Mouse (Mus musculus): Measurements from ENCODE around the gene Cnnm2.
"Not testable (repeated sequence)": the region's sequence is repeated elsewhere in the genome, so short reads cannot be mapped to it uniquely, and the experiment has no call there.

Cnnm2 gene

DNA sequence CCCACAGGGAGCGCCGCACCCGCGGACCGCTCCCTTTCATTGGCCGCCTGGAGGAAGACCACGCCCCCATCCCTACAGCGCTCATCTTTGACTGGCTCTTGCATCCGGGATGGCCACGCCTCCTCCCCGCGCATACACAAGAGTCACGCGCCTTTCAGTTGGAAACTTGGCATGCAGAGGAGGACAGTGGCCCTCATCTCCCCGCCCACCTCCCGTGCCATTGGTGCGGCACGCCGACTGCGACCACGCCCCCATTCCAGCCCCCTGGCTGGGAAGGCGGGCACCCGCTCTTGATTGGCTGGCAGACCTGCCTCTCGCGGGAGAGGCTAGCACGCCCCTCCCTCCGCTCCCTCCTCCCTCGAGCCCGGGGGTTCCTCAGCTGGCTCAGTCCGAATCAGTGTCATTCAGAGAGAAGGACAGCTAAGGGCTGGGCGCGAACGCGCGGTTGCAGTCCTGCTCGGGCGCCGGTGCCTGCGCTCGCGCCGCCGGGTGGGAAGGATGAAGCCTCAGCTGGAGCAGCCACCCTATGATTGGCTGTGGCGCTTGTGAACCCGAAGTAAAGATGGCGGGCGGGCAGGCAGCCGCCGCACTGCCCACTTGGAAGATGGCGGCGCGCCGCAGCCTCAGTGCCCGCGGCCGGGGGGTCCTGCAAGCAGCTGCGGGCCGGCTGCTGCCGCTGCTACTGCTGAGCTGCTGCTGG, at the start of gene Cnnm2:
TSS of gene Cnnm2 (plus strand) at position 350 of the 700 bp plus-strand sequence.
- DNase-seq (ENCODE audit: low spot score), result peak; percentile 99

DNA sequence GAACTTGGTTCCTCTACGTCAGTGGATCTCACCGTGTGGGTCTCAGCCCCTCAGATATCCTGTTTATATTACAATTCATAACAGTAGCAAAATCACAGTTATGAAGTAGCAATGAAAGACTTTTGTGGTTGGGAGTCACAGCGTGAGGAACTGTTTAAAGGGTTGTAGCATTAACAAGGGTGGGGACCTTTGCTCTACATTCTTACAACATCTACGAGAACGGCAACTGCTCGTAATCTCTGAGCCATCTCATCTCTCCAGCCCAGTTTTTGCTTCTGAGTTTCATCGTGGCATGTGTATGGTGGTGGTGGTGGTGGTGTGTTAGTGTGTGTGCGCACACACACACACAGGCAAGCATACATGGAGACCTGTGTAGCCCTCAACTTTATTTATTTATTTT, 47.2 kb upstream of the Cnnm2 start:
- DNase-seq (ENCODE audit: low spot score), result no peak

DNA sequence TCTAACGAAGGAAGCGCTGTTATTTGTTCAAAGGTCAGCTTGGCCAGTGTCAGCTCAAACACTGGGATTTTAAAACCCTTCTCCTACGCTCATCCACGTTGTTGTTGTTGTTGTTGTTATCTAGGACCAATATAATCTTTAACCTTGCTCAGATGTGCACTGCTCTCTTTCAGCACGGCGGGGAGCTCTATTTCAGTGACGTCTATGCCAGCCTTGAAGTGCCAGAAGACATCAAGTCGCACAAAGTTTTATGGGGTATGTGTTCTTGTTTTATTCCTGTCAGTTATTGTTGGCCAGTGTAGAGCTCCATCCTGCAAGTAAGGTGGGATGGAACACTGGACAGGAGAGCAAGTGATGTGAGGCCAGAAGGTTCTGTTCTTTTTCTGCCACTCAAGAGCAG, 46.4 kb upstream of the Cnnm2 start:
- DNase-seq (ENCODE audit: low spot score), result no peak

DNA sequence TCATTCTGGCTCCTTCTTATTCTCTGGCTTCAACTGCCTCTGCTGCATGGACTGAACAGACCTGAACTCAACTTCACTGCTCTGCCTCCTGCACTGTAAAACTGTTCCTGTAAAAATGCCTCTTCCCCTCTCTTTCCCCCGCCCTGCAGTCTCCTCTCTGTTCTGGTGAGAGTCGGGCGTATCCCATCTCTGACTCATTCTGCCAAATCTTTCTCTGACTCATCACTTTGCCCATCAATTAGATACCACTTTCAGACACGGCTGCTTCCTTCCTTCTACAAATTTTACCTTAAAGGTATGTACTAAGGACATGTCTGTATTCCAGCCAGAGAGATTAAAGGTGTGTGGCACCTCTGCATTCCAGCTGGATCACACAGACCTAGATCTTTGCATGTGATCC, 43.2 kb upstream of the Cnnm2 start:
- no peak for DNase-seq (ENCODE audit: low spot score)

DNA sequence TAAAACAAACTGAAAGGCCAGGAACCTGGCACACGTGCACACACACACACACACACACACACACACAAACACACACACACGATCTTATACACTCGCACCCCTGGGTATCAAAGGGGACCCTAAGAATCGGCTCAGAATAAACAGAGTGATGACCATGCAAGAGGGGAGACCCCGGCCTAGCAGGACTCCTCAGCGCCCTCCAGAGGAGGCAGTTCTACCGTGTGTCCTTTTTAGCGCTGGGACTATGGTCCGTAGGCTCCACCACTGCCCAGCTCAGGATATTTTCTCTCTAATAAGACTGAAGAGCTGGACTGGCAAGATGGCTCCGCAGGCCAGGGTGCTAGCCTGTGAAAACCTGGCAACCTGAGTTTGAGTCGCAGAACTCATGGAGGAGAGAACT, 37.0 kb upstream of the Cnnm2 start:
- no peak for DNase-seq (ENCODE audit: low spot score)

DNA sequence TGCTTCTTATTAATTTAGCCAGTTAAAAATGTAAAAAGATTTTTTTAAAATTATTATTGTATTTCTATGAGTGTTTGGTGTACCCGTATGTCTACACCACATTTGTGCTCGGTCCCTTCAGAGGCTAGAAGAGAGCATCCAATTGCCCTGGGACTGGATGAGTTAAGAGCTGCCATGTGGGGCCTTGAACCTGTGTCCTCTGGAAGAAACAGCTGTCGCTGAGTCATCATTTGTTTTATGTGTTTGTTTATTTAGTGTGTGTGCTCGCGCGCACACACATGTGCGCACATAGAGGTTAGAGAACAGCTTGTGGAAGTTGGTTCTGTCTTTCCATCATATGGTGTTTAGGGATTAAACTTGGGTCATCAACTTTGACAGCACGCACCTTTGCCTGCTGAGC, 35.3 kb upstream of the Cnnm2 start:
- no peak for DNase-seq (ENCODE audit: low spot score)

DNA sequence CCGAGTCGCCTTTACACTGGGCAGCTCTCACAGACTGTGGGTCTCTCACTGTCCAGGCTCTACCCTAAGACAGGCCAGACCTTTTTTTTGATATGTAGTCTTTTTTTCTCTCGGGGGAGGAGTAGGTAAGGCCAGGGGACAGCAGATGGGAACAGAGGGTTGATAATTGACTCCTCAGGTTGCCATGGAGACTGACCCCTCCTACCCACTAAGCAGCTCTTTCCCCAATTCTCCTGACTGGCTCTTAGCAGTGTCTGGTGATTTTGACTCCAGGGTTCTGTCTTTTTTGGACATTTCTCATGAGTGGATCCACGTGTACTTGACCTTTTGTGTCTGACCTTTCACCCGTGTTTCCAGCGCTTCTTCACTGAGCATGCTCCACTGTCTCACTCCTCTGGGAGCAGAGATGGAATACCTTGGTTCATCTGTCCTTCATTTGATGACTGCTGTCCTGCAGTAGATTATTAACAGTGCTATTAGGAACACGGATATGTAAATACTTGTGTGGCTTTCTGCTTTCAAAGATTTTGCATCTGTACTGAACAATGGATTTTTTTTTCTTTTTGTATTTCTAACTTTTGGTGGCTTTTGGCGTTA, 34.2 kb upstream of the Cnnm2 start:
- DNase-seq (ENCODE audit: low spot score), result peak; percentile 62

DNA sequence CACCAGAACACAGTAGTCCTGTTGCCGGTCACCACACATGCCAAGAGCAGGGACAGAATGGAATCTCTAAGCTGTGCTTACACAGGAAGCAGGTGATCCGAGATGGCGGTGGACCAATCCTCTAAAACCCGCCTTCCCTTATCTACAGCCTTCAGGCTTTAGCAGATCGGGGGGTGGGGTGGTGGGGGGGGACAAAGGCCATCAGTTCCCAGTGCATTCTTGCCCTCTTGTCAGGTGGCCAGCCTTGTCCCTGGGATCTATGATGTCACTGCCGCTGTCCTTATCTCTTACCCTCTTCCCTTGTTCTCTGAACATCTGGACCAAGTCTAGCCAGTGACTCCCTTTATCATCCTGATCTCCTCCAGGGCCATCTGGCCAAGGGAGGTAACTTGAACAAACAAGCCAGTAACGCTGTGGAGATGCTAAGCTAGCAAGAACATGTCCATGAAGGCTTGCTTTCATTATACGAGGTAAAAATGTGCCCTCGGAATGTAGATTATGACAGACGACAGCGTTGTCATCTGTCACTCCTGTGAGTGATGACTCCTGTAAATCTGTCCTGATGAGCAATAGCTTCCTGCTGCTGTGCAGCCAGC, 33.4 kb upstream of the Cnnm2 start:
- no peak for DNase-seq (ENCODE audit: low spot score)

DNA sequence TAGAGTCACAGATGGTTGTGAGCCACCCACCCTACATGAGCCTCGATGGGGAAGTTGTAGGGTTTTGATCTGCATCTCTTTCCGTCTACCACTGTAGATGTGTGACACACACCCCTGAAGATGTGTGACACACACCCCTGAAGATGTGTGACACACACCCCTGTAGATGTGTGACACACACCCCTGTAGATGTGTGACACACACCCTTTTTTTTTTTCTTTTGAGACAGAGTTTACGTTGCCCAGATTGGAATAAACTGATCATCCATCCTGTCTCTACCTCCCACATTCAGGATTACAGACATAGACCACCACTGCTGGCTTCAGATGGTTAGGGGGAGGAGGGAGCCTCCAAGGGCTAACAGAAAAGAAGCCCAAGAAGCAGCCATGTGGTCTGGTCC, 32.5 kb upstream of the Cnnm2 start:
- no peak for DNase-seq (ENCODE audit: low spot score)

DNA sequence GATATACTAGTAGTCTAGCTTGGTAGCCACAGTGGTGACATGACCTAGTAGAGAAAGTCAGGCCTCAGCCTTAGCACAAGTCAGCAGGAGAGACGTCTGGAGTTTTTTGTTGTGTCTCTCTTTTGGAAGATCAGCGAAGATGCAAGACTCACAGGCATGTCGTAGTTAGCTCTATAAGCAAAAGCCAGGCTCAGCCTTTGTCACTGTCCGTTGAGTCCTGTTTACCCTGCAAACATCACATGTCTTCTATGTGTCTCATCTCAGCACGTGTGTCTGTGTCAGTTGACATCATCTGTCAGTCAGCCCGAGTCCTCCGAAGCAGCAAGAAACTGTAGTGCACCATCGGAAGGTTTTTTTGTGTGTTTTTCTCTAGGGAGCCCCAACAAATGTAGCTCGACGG, 30.0 kb upstream of the Cnnm2 start:
- no peak for DNase-seq (ENCODE audit: low spot score)

DNA sequence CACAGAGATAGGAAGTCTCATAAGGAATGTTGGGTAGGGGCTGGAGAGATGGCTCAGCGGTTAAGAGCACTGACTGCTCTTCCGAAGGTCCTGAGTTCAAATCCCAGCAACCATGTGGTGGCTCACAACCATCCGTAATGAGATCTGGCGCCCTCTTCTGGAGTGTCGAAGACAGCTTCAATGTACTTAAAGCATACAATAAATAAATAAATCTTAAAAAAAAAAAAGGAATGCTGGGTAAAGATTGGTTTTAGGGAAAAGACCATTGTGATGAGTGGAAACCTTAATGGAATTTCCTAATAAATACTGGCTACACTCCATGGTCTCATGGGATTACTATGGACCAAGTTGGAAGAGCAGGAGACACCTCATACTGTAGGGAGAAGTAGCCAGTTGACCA, 28.7 kb upstream of the Cnnm2 start:
- not testable (repeated sequence) for DNase-seq (ENCODE audit: low spot score)

DNA sequence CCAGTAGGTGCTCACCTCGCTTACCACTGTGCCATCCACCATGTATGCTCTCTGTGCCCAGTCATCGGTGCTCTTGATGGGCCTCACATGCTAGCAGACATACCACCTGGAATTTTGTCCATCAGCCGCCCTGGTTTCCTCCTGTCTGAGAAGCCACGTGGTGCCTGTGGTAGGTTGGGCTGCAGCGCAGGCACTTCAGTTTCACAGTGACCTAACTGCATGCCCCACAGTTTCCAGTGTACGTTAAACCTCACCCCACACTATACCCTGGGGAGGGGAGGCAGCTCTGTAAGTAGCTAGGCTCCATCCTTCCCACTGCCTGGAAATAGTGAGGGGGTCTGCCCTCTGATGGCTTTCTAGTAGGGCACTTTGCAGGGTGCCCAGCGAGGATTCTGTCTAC, 27.8 kb upstream of the Cnnm2 start:
- DNase-seq (ENCODE audit: low spot score), result no peak

DNA sequence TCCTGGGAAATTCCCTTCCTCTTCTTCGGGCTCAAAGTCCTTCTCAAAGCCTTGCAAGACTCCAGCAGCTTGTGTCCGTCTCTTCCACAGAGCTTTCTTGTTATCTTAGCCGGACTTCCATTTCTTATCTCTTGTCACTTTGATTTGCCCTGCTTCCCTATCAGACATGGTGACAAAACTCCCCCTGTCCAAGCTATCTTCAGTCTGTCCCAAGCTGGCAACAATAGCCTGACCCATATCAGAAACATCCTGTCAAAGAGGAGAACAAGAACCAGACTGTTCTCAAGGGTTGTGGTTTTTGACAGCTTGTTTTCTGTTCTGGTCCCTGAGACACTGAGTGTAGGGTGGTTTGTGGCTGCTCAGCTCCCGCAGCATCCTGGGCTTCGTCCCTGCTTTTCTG, 26.2 kb upstream of the Cnnm2 start:
- no peak for DNase-seq (ENCODE audit: low spot score)

DNA sequence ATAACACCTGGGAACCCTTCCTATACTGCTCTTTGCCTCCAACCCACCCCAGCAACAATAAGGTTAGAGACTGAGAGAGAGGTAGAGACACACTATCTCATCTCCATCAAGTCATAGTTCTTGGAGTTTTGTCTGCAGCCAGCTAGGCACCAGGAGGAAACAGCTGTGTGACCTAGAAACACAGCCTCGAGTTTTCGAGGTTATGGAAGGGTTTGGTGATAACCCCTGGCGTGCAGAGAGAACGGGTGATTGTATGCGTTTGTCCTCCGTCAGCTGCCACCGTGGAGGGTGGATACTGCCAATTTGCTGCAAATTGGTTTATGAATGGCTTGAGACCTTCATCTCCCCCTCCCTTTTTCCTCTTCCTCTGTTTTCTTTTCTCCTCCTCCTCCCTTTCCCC, 24.3 kb upstream of the Cnnm2 start:
- no peak for DNase-seq (ENCODE audit: low spot score)

DNA sequence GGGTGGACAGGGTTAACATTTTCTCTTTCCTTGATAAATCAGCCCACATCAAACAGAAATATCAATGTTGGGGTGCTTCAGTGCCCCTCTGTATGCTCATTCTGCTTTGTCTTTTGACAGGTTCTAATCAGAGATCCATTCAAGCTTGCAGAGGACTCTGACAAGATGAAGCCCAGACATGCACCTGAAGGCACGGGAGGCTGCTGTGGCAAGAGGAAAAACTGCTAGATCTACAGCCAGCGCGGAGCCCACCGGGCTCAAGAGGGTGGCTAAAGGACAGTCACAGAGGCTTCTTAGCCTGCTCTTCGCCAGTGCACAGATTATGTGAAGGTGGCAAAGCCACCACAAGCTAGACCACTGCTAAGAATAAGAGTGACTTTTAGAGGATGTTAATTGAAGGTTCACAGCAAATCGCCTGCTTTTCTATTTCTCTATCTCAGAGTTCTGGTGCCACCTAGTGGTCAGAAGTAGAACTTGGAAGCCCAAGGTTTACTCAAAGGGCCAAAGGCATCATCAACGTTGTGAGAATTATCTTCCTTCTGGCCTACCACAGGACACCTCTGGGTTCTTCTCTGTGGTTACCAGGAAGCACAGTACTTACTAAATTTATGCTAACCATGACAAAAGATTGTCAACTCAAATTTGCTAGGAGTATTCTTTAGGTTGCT, 20.9 kb upstream of the Cnnm2 start:
- peak; percentile 91 for DNase-seq (ENCODE audit: low spot score)

DNA sequence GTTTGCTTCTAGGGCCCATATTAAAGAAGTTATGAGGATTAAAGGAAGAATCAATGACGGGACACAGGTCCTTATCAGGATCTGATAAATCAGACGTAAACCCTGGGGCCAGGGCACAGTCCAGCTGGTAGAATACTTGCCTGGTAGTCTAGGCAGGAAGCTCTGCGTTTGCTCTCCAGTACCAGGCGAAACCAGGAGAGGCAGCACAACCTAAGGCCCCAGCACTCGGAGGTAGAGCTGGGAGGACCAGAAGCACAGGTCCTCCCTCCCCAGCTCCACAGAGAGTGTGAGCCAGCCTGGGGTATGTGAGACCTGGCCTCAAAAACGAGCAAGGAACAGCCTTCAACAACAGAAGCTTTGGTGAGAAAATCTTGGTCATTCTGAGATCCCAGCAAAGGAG, 19.8 kb upstream of the Cnnm2 start:
- no peak for DNase-seq (ENCODE audit: low spot score)

DNA sequence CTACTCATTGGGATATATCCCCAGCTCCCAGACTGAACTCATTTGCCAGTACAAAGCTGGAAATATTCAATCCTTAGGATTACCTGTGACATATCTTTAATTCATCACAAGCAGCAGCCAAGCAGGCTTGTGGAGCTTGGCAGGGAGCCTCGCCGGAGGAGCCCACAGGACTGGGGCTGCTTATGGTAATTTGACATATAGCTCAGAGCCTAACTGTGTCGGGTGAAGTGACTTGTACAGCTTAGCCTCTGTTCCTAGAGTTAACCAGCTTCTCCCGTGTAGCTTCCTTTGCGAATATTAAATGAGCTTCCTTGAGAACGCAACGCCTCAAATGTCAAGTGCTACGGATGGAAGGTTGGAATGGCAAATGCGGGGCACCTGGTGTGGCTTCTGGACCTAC, 16.7 kb upstream of the Cnnm2 start:
- DNase-seq (ENCODE audit: low spot score), result no peak

DNA sequence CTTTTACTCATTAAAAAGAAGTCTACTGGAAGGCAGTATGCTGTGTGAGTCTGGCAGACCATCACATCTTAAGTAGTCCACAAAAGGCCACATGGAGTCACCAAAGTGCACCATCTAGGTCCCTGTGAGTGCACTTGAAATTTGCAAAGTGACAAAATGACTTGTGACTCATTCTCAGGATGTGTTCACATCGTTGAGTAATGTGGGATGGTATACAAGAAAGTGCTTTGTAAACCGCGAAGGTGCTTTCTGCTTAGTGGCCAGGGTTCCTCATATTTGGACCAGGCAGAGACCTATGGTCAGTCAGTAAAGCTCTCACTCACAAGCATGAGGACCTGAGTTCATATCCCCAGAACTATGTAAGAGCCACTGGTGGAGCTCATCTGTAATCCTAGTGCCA, 13.6 kb upstream of the Cnnm2 start:
- no peak for DNase-seq (ENCODE audit: low spot score)

DNA sequence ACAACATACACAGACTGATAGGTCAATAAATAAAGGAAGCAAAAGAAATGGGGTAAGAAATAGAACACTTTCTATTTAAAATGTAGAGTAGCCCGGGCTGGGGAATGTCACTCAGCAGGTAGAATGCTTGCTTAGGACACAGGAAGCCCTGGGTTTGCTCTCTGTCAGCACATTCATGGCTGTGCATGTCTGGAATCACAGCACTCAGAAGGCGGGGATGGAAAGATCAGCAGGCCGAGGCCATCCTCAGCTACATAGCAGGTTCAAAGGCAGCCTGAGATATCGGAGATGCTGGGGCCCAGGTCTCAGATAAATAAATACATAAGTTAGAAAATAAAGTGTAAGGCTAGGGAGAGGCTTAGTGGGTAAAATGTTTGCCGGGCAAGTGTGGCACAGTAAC, 9.2 kb upstream of the Cnnm2 start:
- DNase-seq (ENCODE audit: low spot score), result no peak

DNA sequence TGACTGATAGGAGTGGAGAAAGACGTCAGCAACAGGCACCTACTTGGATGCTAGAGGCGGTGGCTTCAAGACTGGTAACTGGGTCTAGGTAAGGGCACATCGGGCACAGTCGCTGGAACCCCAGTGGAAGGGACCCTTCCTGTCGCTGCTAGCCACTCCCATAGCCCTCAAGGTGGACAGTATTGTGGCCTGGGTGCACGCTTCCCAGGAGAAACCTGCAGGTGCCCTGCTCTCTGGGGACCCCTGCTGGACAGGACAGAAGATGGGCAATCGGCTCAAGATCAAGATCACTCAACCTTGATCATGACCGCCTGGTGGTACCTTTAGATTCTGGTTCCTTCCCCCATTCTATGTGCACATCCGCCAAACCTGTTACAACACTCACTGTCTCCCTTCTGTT, 6.3 kb upstream of the Cnnm2 start:
- DNase-seq (ENCODE audit: low spot score), result peak; percentile 31

DNA sequence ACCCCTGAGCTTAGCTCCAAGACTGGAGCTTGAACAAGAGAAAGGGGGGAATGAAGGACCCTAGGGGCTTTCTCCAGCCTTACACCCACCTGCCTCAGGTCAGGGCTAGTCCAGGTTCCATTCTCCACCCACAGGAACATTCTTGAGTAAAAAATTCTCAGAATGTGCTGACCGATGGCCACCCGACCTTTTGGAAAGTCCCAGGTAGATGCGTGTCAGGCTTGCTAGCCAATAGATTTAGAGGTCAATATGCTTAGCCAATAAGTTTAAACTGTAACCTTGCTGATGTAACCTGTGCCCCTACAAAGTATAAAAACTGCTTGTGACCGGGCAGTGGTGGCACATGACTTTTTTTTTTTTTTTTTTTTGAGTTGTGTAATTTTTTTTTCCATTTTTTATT, 5.2 kb upstream of the Cnnm2 start:
- no peak for DNase-seq (ENCODE audit: low spot score)

DNA sequence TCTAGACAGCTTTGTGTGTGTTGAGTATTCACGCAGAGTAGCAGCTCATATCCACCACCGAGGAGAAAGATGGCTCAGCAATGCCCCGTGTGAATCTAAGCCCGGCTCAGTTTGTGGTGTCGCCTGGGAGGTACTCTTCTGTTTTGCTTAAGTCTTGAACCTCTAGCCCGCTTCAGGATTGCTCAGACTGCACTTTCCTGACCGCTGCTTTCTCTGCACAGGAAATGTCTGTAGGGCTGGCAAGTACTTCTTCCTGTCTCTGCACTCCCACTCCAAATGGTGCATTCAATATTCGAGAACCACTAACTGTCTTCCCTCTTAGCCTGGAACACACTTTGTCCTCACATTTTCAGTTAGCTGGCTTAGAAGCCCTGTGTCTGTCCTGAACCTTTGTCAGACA, 2.3 kb upstream of the Cnnm2 start:
- DNase-seq (ENCODE audit: low spot score), result no peak

DNA sequence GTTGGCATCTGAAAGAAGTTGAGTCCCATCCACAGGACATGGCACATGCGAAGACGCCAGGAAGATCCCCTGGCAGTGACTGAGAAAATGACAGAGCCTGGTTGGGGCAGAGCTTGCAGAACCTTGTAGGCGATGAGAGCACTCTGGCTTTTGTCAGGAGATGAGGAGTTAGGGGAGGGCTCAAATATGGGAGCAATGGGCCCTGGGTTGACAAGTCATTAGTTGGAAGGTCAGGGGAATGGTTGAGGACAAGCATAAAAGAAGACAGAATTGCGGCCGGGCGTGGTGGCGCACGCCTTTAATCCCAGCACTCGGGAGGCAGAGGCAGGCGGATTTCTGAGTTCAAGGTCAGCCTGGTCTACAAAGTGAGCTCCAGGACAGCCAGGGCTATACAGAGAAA, 1.5 kb upstream of the Cnnm2 start:
- not testable (repeated sequence) for DNase-seq (ENCODE audit: low spot score)
